Mouse (Mus musculus): ENCODE measurements around the gene Kdm2b. TPM values are rescaled to one million over a fixed set of nuclear protein-coding genes. Genes with fewer than 3 reads are reported as not detected.

The Kdm2b gene
- polyA plus RNA-seq, 1 experiment from 2014 or later, result 26.8 TPM

- H3K4me2 ChIP-seq (ENCODE audit: low read depth, low read length), result no peak overlapping the region
- WGBS, result 78% methylated on average over 3 of the region's 3 CpGs
- no peak for ATAC-seq (replicated peaks; ENCODE audit: extremely low read depth, insufficient read depth, low FRiP score)
- no peaks in the 10 kb centered on the region for H3K4me1 ChIP-seq (ENCODE audit: control insufficient read depth, insufficient read depth, low read length)
- no peak overlapping the region for H3K9ac ChIP-seq (ENCODE audit: low read length)
- H3K4me3 ChIP-seq (ENCODE audit: low read length), result no peak overlapping the region
- no peaks in the 10 kb centered on the region for H3K9me3 ChIP-seq (replicated peaks; ENCODE audit: control insufficient read depth, low read length)
- H3K36me3 ChIP-seq (ENCODE audit: control insufficient read depth, insufficient read depth), result peaks cover 38% of the 10 kb centered on the region
- H3K27me3 ChIP-seq (ENCODE audit: control insufficient read depth, insufficient read depth, low read length), result no peaks in the 10 kb centered on the region
- H3K27ac ChIP-seq (ENCODE audit: low read length), result no peak overlapping the region
These were observed 113.0 kb downstream of the Kdm2b start for GRCm38 (mm10) chr5:122876671-122877070.

GRCm38 (mm10) chr5:122874359-122874758, 115.3 kb downstream of the Kdm2b start:
- H3K36me3 ChIP-seq (ENCODE audit: control insufficient read depth, insufficient read depth), result peaks cover 40% of the 10 kb centered on the region
- H3K4me3 ChIP-seq (ENCODE audit: low read length), result no peak overlapping the region
- WGBS, result 80% methylated on average over 3 of the region's 3 CpGs

GRCm38 (mm10) chr5:122873573-122873972, 116.0 kb downstream of the Kdm2b start:
- no peak overlapping the region for H3K4me3 ChIP-seq (ENCODE audit: low read length)
- 64% methylated on average over 2 of the region's 2 CpGs for WGBS
- no peak overlapping the region for H3K9ac ChIP-seq (ENCODE audit: low read length)
- no peaks in the 10 kb centered on the region for H3K4me1 ChIP-seq (ENCODE audit: control insufficient read depth, insufficient read depth, low read length)
- no peak for ATAC-seq (replicated peaks; ENCODE audit: extremely low read depth, insufficient read depth, low FRiP score)
- no peaks in the 10 kb centered on the region for H3K9me3 ChIP-seq (replicated peaks; ENCODE audit: control insufficient read depth, low read length)
- H3K27me3 ChIP-seq (ENCODE audit: control insufficient read depth, insufficient read depth, low read length), result no peaks in the 10 kb centered on the region
- no peak overlapping the region for H3K4me2 ChIP-seq (ENCODE audit: low read depth, low read length)
- H3K27ac ChIP-seq (ENCODE audit: low read length), result no peak overlapping the region
- peaks cover 39% of the 10 kb centered on the region for H3K36me3 ChIP-seq (ENCODE audit: control insufficient read depth, insufficient read depth)

More at GRCm38 (mm10) chr5:122874359-122874758, 115.3 kb downstream of the Kdm2b start:
- H3K4me2 ChIP-seq (ENCODE audit: low read depth, low read length), result no peak overlapping the region
- no peak for ATAC-seq (replicated peaks; ENCODE audit: extremely low read depth, insufficient read depth, low FRiP score)
- no peak overlapping the region for H3K27ac ChIP-seq (ENCODE audit: low read length)
- H3K9ac ChIP-seq (ENCODE audit: low read length), result no peak overlapping the region
- H3K9me3 ChIP-seq (replicated peaks; ENCODE audit: control insufficient read depth, low read length), result no peaks in the 10 kb centered on the region
- H3K27me3 ChIP-seq (ENCODE audit: control insufficient read depth, insufficient read depth, low read length), result no peaks in the 10 kb centered on the region
- no peaks in the 10 kb centered on the region for H3K4me1 ChIP-seq (ENCODE audit: control insufficient read depth, insufficient read depth, low read length)

- WGBS, result 92% methylated on average over 3 of the region's 3 CpGs
These were observed 117.0 kb downstream of the Kdm2b start for GRCm38 (mm10) chr5:122872626-122873025.

GRCm38 (mm10) chr5:122863053-122863452, 126.6 kb downstream of the Kdm2b start:
- Histone ChIP-seq H3K4me2 (ENCODE audit: low read depth, low read length) (no peak overlapping the region), H3K27me3 (ENCODE audit: control insufficient read depth, insufficient read depth, low read length) (no peaks in the 10 kb centered on the region), H3K4me1 (ENCODE audit: control insufficient read depth, insufficient read depth, low read length) (no peaks in the 10 kb centered on the region), H3K4me3 (ENCODE audit: low read length) (no peak overlapping the region), H3K9ac (ENCODE audit: low read length) (no peak overlapping the region), H3K36me3 (ENCODE audit: control insufficient read depth, insufficient read depth) (peaks cover 46% of the 10 kb centered on the region), H3K9me3 (replicated peaks; ENCODE audit: control insufficient read depth, low read length) (no peaks in the 10 kb centered on the region), H3K27ac (ENCODE audit: low read length) (no peak overlapping the region)
- 93% methylated on average over 2 of the region's 2 CpGs for WGBS
- ATAC-seq (replicated peaks; ENCODE audit: extremely low read depth, insufficient read depth, low FRiP score), result no peak

More at GRCm38 (mm10) chr5:122872626-122873025, 117.0 kb downstream of the Kdm2b start:
- peaks cover 40% of the 10 kb centered on the region for H3K36me3 ChIP-seq (ENCODE audit: control insufficient read depth, insufficient read depth)
- no peak overlapping the region for H3K4me2 ChIP-seq (ENCODE audit: low read depth, low read length)
- no peak overlapping the region for H3K4me3 ChIP-seq (ENCODE audit: low read length)
- no peak overlapping the region for H3K9ac ChIP-seq (ENCODE audit: low read length)
- ATAC-seq (replicated peaks; ENCODE audit: extremely low read depth, insufficient read depth, low FRiP score), result no peak
- no peak overlapping the region for H3K27ac ChIP-seq (ENCODE audit: low read length)
- H3K4me1 ChIP-seq (ENCODE audit: control insufficient read depth, insufficient read depth, low read length), result no peaks in the 10 kb centered on the region
- no peaks in the 10 kb centered on the region for H3K27me3 ChIP-seq (ENCODE audit: control insufficient read depth, insufficient read depth, low read length)
- no peaks in the 10 kb centered on the region for H3K9me3 ChIP-seq (replicated peaks; ENCODE audit: control insufficient read depth, low read length)

- H3K36me3 ChIP-seq (ENCODE audit: control insufficient read depth, insufficient read depth), result peaks cover 3% of the 10 kb centered on the region; the same call in 1 of the 2 replicates
- H3K9ac ChIP-seq (ENCODE audit: low read length), result no peak overlapping the region
These were observed 133.8 kb downstream of the Kdm2b start for GRCm38 (mm10) chr5:122855858-122856257.

GRCm38 (mm10) chr5:122852611-122853010, 137.0 kb downstream of the Kdm2b start:
- no peak overlapping the region for H3K4me2 ChIP-seq (ENCODE audit: low read depth, low read length)
- 57% methylated on average over 2 of the region's 2 CpGs for WGBS
- H3K9ac ChIP-seq (ENCODE audit: low read length), result no peak overlapping the region
- no peak overlapping the region for H3K4me3 ChIP-seq (ENCODE audit: low read length)
- no peaks in the 10 kb centered on the region for H3K27me3 ChIP-seq (ENCODE audit: control insufficient read depth, insufficient read depth, low read length)
- H3K27ac ChIP-seq (ENCODE audit: low read length), result no peak overlapping the region
- H3K9me3 ChIP-seq (replicated peaks; ENCODE audit: control insufficient read depth, low read length), result no peaks in the 10 kb centered on the region
- peaks cover 14% of the 10 kb centered on the region for H3K4me1 ChIP-seq (ENCODE audit: control insufficient read depth, insufficient read depth, low read length)
- ATAC-seq (replicated peaks; ENCODE audit: extremely low read depth, insufficient read depth, low FRiP score), result no peak
- H3K36me3 ChIP-seq (ENCODE audit: control insufficient read depth, insufficient read depth), result no peaks in the 10 kb centered on the region

More at GRCm38 (mm10) chr5:122855858-122856257, 133.8 kb downstream of the Kdm2b start:
- H3K4me2 ChIP-seq (ENCODE audit: low read depth, low read length), result no peak overlapping the region
- no peak for ATAC-seq (replicated peaks; ENCODE audit: extremely low read depth, insufficient read depth, low FRiP score)
- no peak overlapping the region for H3K4me3 ChIP-seq (ENCODE audit: low read length)
- no peaks in the 10 kb centered on the region for H3K9me3 ChIP-seq (replicated peaks; ENCODE audit: control insufficient read depth, low read length)
- no peak overlapping the region for H3K27ac ChIP-seq (ENCODE audit: low read length)
- whole genome bisulfite sequencing, result 80% methylated on average over 3 of the region's 3 CpGs
- peaks cover 8% of the 10 kb centered on the region for H3K4me1 ChIP-seq (ENCODE audit: control insufficient read depth, insufficient read depth, low read length)
- H3K27me3 ChIP-seq (ENCODE audit: control insufficient read depth, insufficient read depth, low read length), result no peaks in the 10 kb centered on the region

- H3K27me3 ChIP-seq (ENCODE audit: control insufficient read depth, insufficient read depth, low read length), result no peaks in the 10 kb centered on the region
- no peaks in the 10 kb centered on the region for H3K9me3 ChIP-seq (replicated peaks; ENCODE audit: control insufficient read depth, low read length)
- under 1% methylated on average over 38 of the region's 38 CpGs for WGBS
- peak overlapping the region; percentile 91 for H3K9ac ChIP-seq (ENCODE audit: low read length)
- peak overlapping the region; percentile 71 for H3K4me3 ChIP-seq (ENCODE audit: low read length)
- peak; percentile 68 for ATAC-seq (replicated peaks; ENCODE audit: extremely low read depth, insufficient read depth, low FRiP score)
- H3K27ac ChIP-seq (ENCODE audit: low read length), result peak overlapping the region; percentile 90
- H3K4me2 ChIP-seq (ENCODE audit: low read depth, low read length), result peak overlapping the region; percentile 75
- no peaks in the 10 kb centered on the region for H3K36me3 ChIP-seq (ENCODE audit: control insufficient read depth, insufficient read depth)
- H3K4me1 ChIP-seq (ENCODE audit: control insufficient read depth, insufficient read depth, low read length), result peaks cover 14% of the 10 kb centered on the region
These were observed 139.2 kb downstream of the Kdm2b start for GRCm38 (mm10) chr5:122850319-122851002.

- H3K36me3 ChIP-seq (ENCODE audit: control insufficient read depth, insufficient read depth), result no peaks in the 10 kb centered on the region
- H3K9me3 ChIP-seq (replicated peaks; ENCODE audit: control insufficient read depth, low read length), result no peaks in the 10 kb centered on the region
- H3K4me1 ChIP-seq (ENCODE audit: control insufficient read depth, insufficient read depth, low read length), result peaks cover 14% of the 10 kb centered on the region
- peak within 1 kb of the TSS; percentile 80 for H3K4me2 ChIP-seq (ENCODE audit: low read depth, low read length)
- WGBS, result under 1% methylated on average over 61 of the region's 61 CpGs
- peak within 1 kb of the TSS; percentile 90 for H3K27ac ChIP-seq (ENCODE audit: low read length)
- peak; percentile 100 for ATAC-seq (replicated peaks; ENCODE audit: extremely low read depth, insufficient read depth, low FRiP score)
- H3K27me3 ChIP-seq (ENCODE audit: control insufficient read depth, insufficient read depth, low read length), result no peaks in the 10 kb centered on the region
- H3K9ac ChIP-seq (ENCODE audit: low read length), result peak within 1 kb of the TSS; percentile 91
- H3K4me3 ChIP-seq (ENCODE audit: low read length), result peak within 1 kb of the TSS; percentile 71
These were observed 139.9 kb downstream of the Kdm2b start, which contains the start of gene Rnf34 for GRCm38 (mm10) chr5:122849521-122850318. TSS of gene Rnf34 (plus strand) at chr5:122850048.

All from heart, embryonic 16.5 days (tissue).